Comparison of ENCODE assay signal across 12 mouse cellular contexts in the genomic region with DNA sequence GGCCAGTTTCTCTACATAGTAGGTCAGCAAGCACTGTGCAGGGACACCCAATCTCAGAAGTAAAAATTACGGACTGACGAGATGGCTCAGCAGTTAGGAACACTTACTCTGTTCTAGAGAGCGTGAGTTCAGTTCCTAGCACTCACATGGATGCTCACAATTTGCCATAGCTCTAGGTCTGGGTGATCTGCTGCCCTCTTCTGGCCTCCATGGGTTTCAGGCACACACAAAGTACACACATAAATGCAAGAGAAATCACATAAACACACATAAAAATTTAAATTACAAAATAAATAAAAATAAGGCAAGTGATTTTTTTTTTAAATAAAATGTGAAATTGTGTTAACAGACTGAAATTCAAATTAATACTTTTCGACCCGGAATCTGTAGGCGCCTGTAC.
A peak's percentile ranks its signal among the peaks of the same experiment; 100 is the strongest.
DNase-seq lines count a peak whose midpoint lies in the region; ATAC-seq and TF ChIP-seq lines count a peak whose summit lies in the region.
"Had no signal": no experiment of that assay in that cellular context is flagged by ENCODE, and none has a peak within 500 bp of the region (broad histone marks: within the 10 kb centered on the region; RNA-seq: fewer than 3 reads in every experiment).

No protein-coding gene starts in this region.

- DNase-seq in hindbrain, postnatal 0 days (ENCODE audit: low spot score), result no peak
- DNase-seq in midbrain, postnatal 0 days (ENCODE audit: low spot score), result no peak
- peak; percentile 68 for DNase-seq in R1 (ENCODE audit: low read depth, low spot score)
- peak; percentile 44 for DNase-seq in splenic B cell, adult 2 months (ENCODE audit: low read depth, low spot score)
- DNase-seq in urinary bladder, postnatal 14 days (ENCODE audit: low spot score), result no peak

- no peaks in the 10 kb centered on the region for H3K27me3 ChIP-seq in hindbrain, postnatal 0 days (ENCODE audit: insufficient read depth, low read length)
- no peaks in the 10 kb centered on the region for H3K27me3 ChIP-seq in hindbrain, embryonic 16.5 days (replicated peaks; ENCODE audit: control insufficient read depth, insufficient read depth, low read length)
- no peaks in the 10 kb centered on the region for H3K27me3 ChIP-seq in midbrain, postnatal 0 days (ENCODE audit: insufficient read depth, low read length)
- no peaks in the 10 kb centered on the region for H3K27me3 ChIP-seq in midbrain, embryonic 16.5 days (ENCODE audit: control insufficient read depth, insufficient read depth, low read depth, low read length)
- no peaks in the 10 kb centered on the region for H3K27me3 ChIP-seq in splenic B cell, adult 2 months (ENCODE audit: control insufficient read depth, insufficient read depth, low read length, poor library complexity, severe bottlenecking)
- no peaks in the 10 kb centered on the region for H3K27me3 ChIP-seq in kidney, embryonic 15.5 days
- H3K27me3 ChIP-seq: heart, embryonic 13.5 days; hindbrain, embryonic 12.5 days; midbrain, embryonic 12.5 days; neural tube, embryonic 13.5 days had no signal

- H3K27ac ChIP-seq in hindbrain, postnatal 0 days, result no peak overlapping the region
- no peak overlapping the region for H3K27ac ChIP-seq in hindbrain, embryonic 16.5 days (ENCODE audit: low read depth, low read length)
- H3K27ac ChIP-seq in midbrain, postnatal 0 days (ENCODE audit: low read depth, low read length), result no peak overlapping the region
- no peak overlapping the region for H3K27ac ChIP-seq in midbrain, embryonic 16.5 days (ENCODE audit: low read length)
- H3K27ac ChIP-seq in kidney, embryonic 15.5 days, result no peak overlapping the region
- H3K27ac ChIP-seq: heart, embryonic 13.5 days; hindbrain, embryonic 12.5 days; midbrain, embryonic 12.5 days; neural tube, embryonic 13.5 days had no signal

- TF ChIP-seq CTCF in hindbrain, postnatal 0 days (IDR thresholded peaks at IDR 0.05; ENCODE audit: low read depth), result peak; percentile 36; the same call in 1 of the 2 replicates
- TF ChIP-seq CTCF in midbrain, postnatal 0 days (IDR thresholded peaks at IDR 0.05), result peak; percentile 46

- no peak for ATAC-seq in hindbrain, postnatal 0 days
- ATAC-seq in hindbrain, embryonic 16.5 days, result no peak
- no peak for ATAC-seq in midbrain, postnatal 0 days (ENCODE audit: low FRiP score)
- ATAC-seq in midbrain, embryonic 16.5 days, result no peak
- no peak for ATAC-seq in kidney, embryonic 15.5 days (replicated peaks; ENCODE audit: low FRiP score)

- peaks cover 33% of the 10 kb centered on the region for H3K36me3 ChIP-seq in hindbrain, postnatal 0 days (ENCODE audit: insufficient read depth, low read length)
- peaks cover 32% of the 10 kb centered on the region for H3K36me3 ChIP-seq in hindbrain, embryonic 16.5 days (ENCODE audit: control insufficient read depth, insufficient read depth, low read length)
- peaks cover 40% of the 10 kb centered on the region for H3K36me3 ChIP-seq in midbrain, postnatal 0 days (ENCODE audit: insufficient read depth, low read length)
- H3K36me3 ChIP-seq in midbrain, embryonic 16.5 days (ENCODE audit: control insufficient read depth, insufficient read depth, low read length), result peaks cover 24% of the 10 kb centered on the region
- H3K36me3 ChIP-seq in splenic B cell, adult 2 months (ENCODE audit: control insufficient read depth, insufficient read depth, low read length, poor library complexity, severe bottlenecking), result peaks cover 7% of the 10 kb centered on the region
- H3K36me3 ChIP-seq in kidney, embryonic 15.5 days, result peaks cover 92% of the 10 kb centered on the region

- no peaks in the 10 kb centered on the region for H3K4me1 ChIP-seq in hindbrain, postnatal 0 days (ENCODE audit: insufficient read depth, low read length)
- H3K4me1 ChIP-seq in hindbrain, embryonic 16.5 days (ENCODE audit: control insufficient read depth, insufficient read depth, low read depth, low read length), result no peaks in the 10 kb centered on the region
- no peaks in the 10 kb centered on the region for H3K4me1 ChIP-seq in midbrain, postnatal 0 days (ENCODE audit: insufficient read depth, low read length)
- H3K4me1 ChIP-seq in midbrain, embryonic 16.5 days (ENCODE audit: control insufficient read depth, insufficient read depth, low read length), result no peaks in the 10 kb centered on the region
- H3K4me1 ChIP-seq in kidney, embryonic 15.5 days, result no peaks in the 10 kb centered on the region
- H3K4me1 ChIP-seq: heart, embryonic 13.5 days; hindbrain, embryonic 12.5 days; midbrain, embryonic 12.5 days; neural tube, embryonic 13.5 days had no signal

- WGBS in hindbrain, postnatal 0 days, result 95% methylated on average over 6 of the region's 6 CpGs
- 96% methylated on average over 6 of the region's 6 CpGs for WGBS in hindbrain, embryonic 16.5 days
- WGBS in midbrain, postnatal 0 days, result 99% methylated on average over 6 of the region's 6 CpGs
- WGBS in midbrain, embryonic 16.5 days, result 97% methylated on average over 6 of the region's 6 CpGs
- WGBS in kidney, embryonic 15.5 days, result 95% methylated on average over 6 of the region's 6 CpGs

- H3K4me2 ChIP-seq in hindbrain, postnatal 0 days (ENCODE audit: low read depth, low read length), result no peak overlapping the region
- no peak overlapping the region for H3K4me2 ChIP-seq in hindbrain, embryonic 16.5 days (ENCODE audit: low read length)
- no peak overlapping the region for H3K4me2 ChIP-seq in midbrain, postnatal 0 days (ENCODE audit: low read depth, low read length, poor library complexity, severe bottlenecking)
- no peak overlapping the region for H3K4me2 ChIP-seq in midbrain, embryonic 16.5 days (ENCODE audit: low read length)
- H3K4me2 ChIP-seq in kidney, embryonic 15.5 days, result no peak overlapping the region
- H3K4me2 ChIP-seq: heart, embryonic 13.5 days; hindbrain, embryonic 12.5 days; midbrain, embryonic 12.5 days; neural tube, embryonic 13.5 days had no signal

- no peak overlapping the region for H3K4me3 ChIP-seq in hindbrain, postnatal 0 days (ENCODE audit: low read length)
- no peak overlapping the region for H3K4me3 ChIP-seq in hindbrain, embryonic 16.5 days (ENCODE audit: low read length)
- H3K4me3 ChIP-seq in midbrain, postnatal 0 days (ENCODE audit: low read depth, low read length), result no peak overlapping the region
- no peak overlapping the region for H3K4me3 ChIP-seq in midbrain, embryonic 16.5 days (ENCODE audit: low read depth, low read length)
- H3K4me3 ChIP-seq in kidney, embryonic 15.5 days (replicated peaks), result no peak overlapping the region
- H3K4me3 ChIP-seq: heart, embryonic 13.5 days; hindbrain, embryonic 12.5 days; midbrain, embryonic 12.5 days; neural tube, embryonic 13.5 days had no signal

- H3K9ac ChIP-seq in hindbrain, postnatal 0 days (replicated peaks; ENCODE audit: low read length), result no peak overlapping the region
- H3K9ac ChIP-seq in hindbrain, embryonic 16.5 days (ENCODE audit: low read depth, low read length), result no peak overlapping the region
- H3K9ac ChIP-seq in midbrain, postnatal 0 days (replicated peaks; ENCODE audit: low read length, poor library complexity, severe bottlenecking), result no peak overlapping the region
- no peak overlapping the region for H3K9ac ChIP-seq in midbrain, embryonic 16.5 days (ENCODE audit: low read depth, low read length)
- H3K9ac ChIP-seq in kidney, embryonic 15.5 days, result no peak overlapping the region
- H3K9ac ChIP-seq: heart, embryonic 13.5 days; hindbrain, embryonic 12.5 days; midbrain, embryonic 12.5 days; neural tube, embryonic 13.5 days had no signal

- H3K9me3 ChIP-seq in hindbrain, postnatal 0 days (ENCODE audit: low read length), result no peaks in the 10 kb centered on the region
- 0 out of 2 replicates have a peak, but pooled peaks cover 2% of the 10 kb centered on the region for H3K9me3 ChIP-seq in hindbrain, embryonic 16.5 days (ENCODE audit: control insufficient read depth, low read length)
- no peaks in the 10 kb centered on the region for H3K9me3 ChIP-seq in midbrain, postnatal 0 days (ENCODE audit: low read length)
- H3K9me3 ChIP-seq in midbrain, embryonic 16.5 days (replicated peaks; ENCODE audit: control insufficient read depth, low read length, poor library complexity, severe bottlenecking), result no peaks in the 10 kb centered on the region
- H3K9me3 ChIP-seq in kidney, embryonic 15.5 days (replicated peaks), result no peaks in the 10 kb centered on the region
- H3K9me3 ChIP-seq: heart, embryonic 13.5 days; hindbrain, embryonic 12.5 days; midbrain, embryonic 12.5 days; neural tube, embryonic 13.5 days had no signal

Comparison
In these comparisons a context has a peak if more than half of its experiments do, and no peak if none do; other contexts are left out.
1. DNase-seq: peak in R1 (single experiment) and splenic B cell, adult 2 months (single experiment); none in hindbrain, postnatal 0 days (single experiment), midbrain, postnatal 0 days (single experiment) and urinary bladder, postnatal 14 days (single experiment).